Mouse (Mus musculus) liver, embryonic 15.5 days (tissue): Measurements from ENCODE around the gene Spesp1. TPM values are rescaled to one million over a fixed set of nuclear protein-coding genes. Genes with fewer than 3 reads are reported as not detected.
A peak's percentile ranks its signal among the peaks of the same experiment; 100 is the strongest.

Experiments used
- ATAC-seq: fragments of 200-750 bp; cut with Nextera tagmentation; 2 replicates; pipeline ENCODE4 v1.8.0; 2017; ENCODE audit warnings: moderate number of reproducible peaks, mild to moderate bottlenecking, moderate library complexity; ENCODE audit not compliant: insufficient read depth
- H3K27ac ChIP-seq: fragments of 300-500 bp; sonication (generic); replicated peaks from 2 replicates; pipeline ENCODE4 v1.5.1; 2015; ENCODE audit warnings: mild to moderate bottlenecking, inconsistent platforms
- H3K27me3 ChIP-seq: fragments of 300-500 bp; sonication (generic); 2 replicates; pipeline ENCODE4 v1.6.1; 2015; ENCODE audit warnings: mild to moderate bottlenecking, inconsistent platforms
- H3K36me3 ChIP-seq: fragments of 300-500 bp; sonication (generic); replicated peaks from 2 replicates; pipeline ENCODE4 v1.6.1; 2015; ENCODE audit warnings: moderate library complexity, mild to moderate bottlenecking, inconsistent platforms
- H3K4me1 ChIP-seq: fragments of 300-500 bp; sonication (generic); replicated peaks from 2 replicates; pipeline ENCODE4 v1.6.1; 2015; ENCODE audit warnings: inconsistent platforms
- H3K4me2 ChIP-seq: fragments of 300-500 bp; sonication (generic); 2 replicates; pipeline ENCODE4 v1.6.1; 2015; ENCODE audit warnings: moderate library complexity, mild to moderate bottlenecking, inconsistent platforms
- H3K4me3 ChIP-seq: fragments of 300-500 bp; sonication (generic); replicated peaks from 2 replicates; pipeline ENCODE4 v1.5.1; 2015; ENCODE audit warnings: mild to moderate bottlenecking, inconsistent platforms
- H3K9ac ChIP-seq: fragments of 300-500 bp; sonication (generic); 2 replicates; pipeline ENCODE4 v1.6.1; 2015; ENCODE audit warnings: moderate library complexity, mild to moderate bottlenecking, inconsistent platforms
- H3K9me3 ChIP-seq: fragments of 300-500 bp; sonication (generic); replicated peaks from 2 replicates; pipeline ENCODE4 v1.6.1; 2016; ENCODE audit warnings: inconsistent platforms
- WGBS: fragments of 180-500 bp; shearing (Covaris S2); methylation state at CpG from one replicate; pipeline ENCODE4 v1.1.7; 2015; ENCODE audit warnings: mixed read lengths; ENCODE audit not compliant: insufficient replicate concordance; 5-methylcytosine and 5-hydroxymethylcytosine counted together
- polyA plus RNA-seq: library from polyadenylated mRNA; unstranded; fragments of >200 nt; fragmentation: Nextera tagmentation; extraction: Ambion mirVana; gene quantifications from 2 replicates; pipeline ENCODE4 v1.2.1, GENCODE M21; 2015

The Spesp1 gene
- polyA plus RNA-seq, 1 experiment from 2014 or later: not detected

DNA sequence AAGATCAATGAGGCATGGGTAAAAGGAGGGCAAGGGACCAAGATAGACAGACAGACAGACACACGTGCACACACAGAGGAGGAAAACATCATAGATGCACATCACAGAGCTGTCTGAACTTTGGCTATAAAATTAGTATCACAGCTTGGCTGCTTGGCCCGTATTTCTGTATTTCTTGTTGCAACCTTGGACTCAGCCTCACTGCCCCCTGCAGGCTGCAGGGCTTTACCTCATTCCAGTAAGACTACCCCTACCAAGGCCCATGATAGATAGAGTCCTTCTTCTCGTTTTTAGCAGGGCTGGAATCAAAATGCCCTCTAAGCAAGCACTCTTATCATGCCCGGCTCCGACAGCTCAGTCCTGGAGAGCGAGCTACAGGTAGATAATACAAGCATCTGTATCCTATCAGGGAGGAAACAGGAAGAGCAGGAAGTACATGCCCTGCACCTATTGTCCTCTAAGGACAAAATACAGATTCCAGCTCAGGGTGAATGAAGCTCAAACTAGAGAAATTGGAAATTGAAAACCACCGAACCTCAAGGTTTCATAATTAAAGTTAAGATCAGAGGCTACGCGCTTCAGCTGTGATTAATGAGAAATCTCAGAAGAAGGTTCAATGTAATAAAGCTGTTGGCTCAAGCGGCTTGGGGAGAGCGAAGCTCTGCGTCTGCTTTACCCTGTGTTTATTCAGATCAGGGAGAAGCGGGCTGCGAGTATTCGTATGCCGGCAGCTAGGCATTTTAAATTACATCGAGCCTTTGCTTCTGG lies 36.2 kb downstream of the Spesp1 start:
- no peak overlapping the region for H3K4me2 ChIP-seq
- H3K9ac ChIP-seq: no peak overlapping the region
- H3K36me3 ChIP-seq: no peaks in the 10 kb centered on the region
- H3K9me3 ChIP-seq: no peaks in the 10 kb centered on the region
- no peaks in the 10 kb centered on the region for H3K27me3 ChIP-seq
- no peak overlapping the region for H3K4me3 ChIP-seq
- 48% methylated on average over 17 of the region's 17 CpGs for WGBS
- no peaks in the 10 kb centered on the region for H3K4me1 ChIP-seq
- H3K27ac ChIP-seq: no peak overlapping the region
- ATAC-seq: no peak

- no peaks in the 10 kb centered on the region for H3K27me3 ChIP-seq
- no peaks in the 10 kb centered on the region for H3K4me1 ChIP-seq
- 0 out of 2 replicates have a peak overlapping the region, but pooled peaks have one; percentile 23 for H3K4me3 ChIP-seq
- WGBS: 35% methylated on average over 3 of the region's 3 CpGs
- H3K9ac ChIP-seq: no peak overlapping the region
- no peaks in the 10 kb centered on the region for H3K9me3 ChIP-seq
- H3K36me3 ChIP-seq: no peaks in the 10 kb centered on the region
- 0 out of 2 replicates have a peak, but pooled peaks have one; percentile 18 for ATAC-seq
- no peak overlapping the region for H3K27ac ChIP-seq
- H3K4me2 ChIP-seq: peak overlapping the region; percentile 36
These were observed 37.4 kb downstream of the Spesp1 start for GRCm38 (mm10) chr9:62244612-62245010.

DNA sequence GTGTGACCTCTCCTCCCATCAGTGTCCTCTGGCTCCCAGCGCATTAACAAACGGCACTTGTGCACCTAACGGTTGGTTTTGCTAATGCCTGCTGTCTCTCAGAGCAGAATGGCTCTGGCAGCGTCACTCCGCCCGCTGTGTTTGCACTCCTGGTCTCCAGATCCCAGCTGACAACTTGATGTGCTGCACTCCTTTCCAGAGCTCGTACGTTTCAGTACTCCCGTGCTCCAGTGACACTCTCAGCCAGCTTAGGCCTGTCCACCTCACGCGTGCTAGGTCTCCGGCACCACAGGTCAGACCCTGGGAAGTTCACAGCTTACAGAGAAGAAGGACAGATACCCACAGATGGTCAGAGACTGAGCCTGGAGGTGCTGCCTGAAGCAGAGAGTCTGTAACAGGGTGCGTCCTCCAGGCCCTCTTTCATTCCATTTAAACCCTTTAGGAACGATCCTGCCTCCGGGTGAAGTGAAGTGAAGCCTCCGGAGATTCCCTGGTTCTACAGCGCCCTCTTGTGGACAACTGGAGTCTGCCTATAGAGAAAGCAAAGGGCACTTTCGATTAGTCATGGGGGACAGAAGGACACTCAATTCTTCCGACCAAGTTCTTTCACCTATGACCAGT lies 37.9 kb downstream of the Spesp1 start:
- Histone ChIP-seq H3K27me3 (no peaks in the 10 kb centered on the region), H3K4me2 (peak overlapping the region; percentile 44), H3K4me3 (peak overlapping the region; percentile 23; the same call in 1 of the 2 replicates), H3K9me3 (no peaks in the 10 kb centered on the region), H3K36me3 (no peaks in the 10 kb centered on the region), H3K4me1 (no peaks in the 10 kb centered on the region), H3K9ac (no peak overlapping the region), H3K27ac (no peak overlapping the region)
- ATAC-seq: peak; percentile 47; the same call in 1 of the 2 replicates
- WGBS: 33% methylated on average over 19 of the region's 19 CpGs

DNA sequence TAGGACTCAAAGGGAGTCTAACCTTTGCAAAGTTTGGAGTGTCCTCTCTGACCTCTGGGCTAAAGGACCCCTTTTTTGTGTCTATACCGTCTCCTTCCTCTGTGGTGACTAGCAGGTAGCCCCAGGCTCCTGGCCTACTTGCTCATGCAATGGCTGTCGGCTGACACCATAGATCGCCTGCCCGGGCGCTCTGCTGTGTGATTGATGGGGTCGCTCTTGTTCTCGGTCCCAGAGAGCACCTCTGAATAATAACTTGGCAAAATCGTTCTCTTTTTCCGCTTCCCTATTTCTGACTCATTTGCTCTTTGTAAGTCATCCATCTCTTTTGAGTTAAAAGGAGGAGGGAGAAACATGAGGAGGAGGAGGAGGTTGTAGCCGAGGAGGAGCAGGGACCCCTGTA lies 42.0 kb downstream of the Spesp1 start:
- no peak overlapping the region for H3K4me2 ChIP-seq
- no peaks in the 10 kb centered on the region for H3K9me3 ChIP-seq
- no peak for ATAC-seq
- H3K9ac ChIP-seq: no peak overlapping the region
- H3K27ac ChIP-seq: no peak overlapping the region
- WGBS: 55% methylated on average over 10 of the region's 10 CpGs
- no peak overlapping the region for H3K4me3 ChIP-seq
- no peaks in the 10 kb centered on the region for H3K36me3 ChIP-seq
- no peaks in the 10 kb centered on the region for H3K27me3 ChIP-seq
- no peaks in the 10 kb centered on the region for H3K4me1 ChIP-seq

- 33% methylated on average over 9 of the region's 9 CpGs for WGBS
- ATAC-seq: no peak
- Histone ChIP-seq H3K27me3 (no peaks in the 10 kb centered on the region), H3K4me3 (no peak overlapping the region), H3K4me2 (no peak overlapping the region), H3K4me1 (no peaks in the 10 kb centered on the region), H3K27ac (no peak overlapping the region), H3K9ac (no peak overlapping the region), H3K36me3 (no peaks in the 10 kb centered on the region), H3K9me3 (no peaks in the 10 kb centered on the region)
These were observed 44.5 kb downstream of the Spesp1 start for GRCm38 (mm10) chr9:62237381-62237980.

GRCm38 (mm10) chr9:62235501-62235900 lies 46.5 kb downstream of the Spesp1 start:
- no peaks in the 10 kb centered on the region for H3K9me3 ChIP-seq
- no peaks in the 10 kb centered on the region for H3K36me3 ChIP-seq
- no peak overlapping the region for H3K27ac ChIP-seq
- 31% methylated on average over 2 of the region's 2 CpGs for WGBS
- no peak for ATAC-seq
- no peak overlapping the region for H3K9ac ChIP-seq
- no peaks in the 10 kb centered on the region for H3K27me3 ChIP-seq
- H3K4me3 ChIP-seq: no peak overlapping the region
- H3K4me2 ChIP-seq: no peak overlapping the region
- 0 out of 2 replicates have a peak, but pooled peaks cover 4% of the 10 kb centered on the region for H3K4me1 ChIP-seq

DNA sequence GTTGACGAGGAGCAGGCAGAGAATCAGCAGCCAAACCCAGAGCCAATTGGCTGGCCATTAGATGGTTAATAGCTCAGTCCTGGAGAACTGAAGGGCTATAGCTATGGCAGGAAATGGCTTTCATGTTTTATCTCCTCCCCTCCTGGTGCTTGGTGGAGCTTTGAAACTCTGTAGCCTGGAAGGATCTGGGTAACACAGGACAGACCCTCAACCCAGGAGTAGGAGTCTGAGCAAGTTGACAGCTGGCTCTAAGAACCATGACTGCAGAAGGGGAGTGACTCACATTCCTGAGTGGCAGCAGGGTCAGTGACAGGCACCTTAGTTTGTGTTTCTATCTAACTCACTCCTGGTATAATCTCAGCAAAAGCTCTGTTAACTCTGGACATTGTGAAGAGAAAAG lies 49.4 kb downstream of the Spesp1 start:
- Histone ChIP-seq H3K27ac (no peak overlapping the region), H3K4me3 (no peak overlapping the region), H3K36me3 (no peaks in the 10 kb centered on the region), H3K27me3 (no peaks in the 10 kb centered on the region), H3K9ac (no peak overlapping the region), H3K9me3 (no peaks in the 10 kb centered on the region), H3K4me2 (no peak overlapping the region), H3K4me1 (0 out of 2 replicates have a peak, but pooled peaks cover 4% of the 10 kb centered on the region)
- no peak for ATAC-seq
- WGBS: 48% methylated on average over 1 of the region's 1 CpGs

DNA sequence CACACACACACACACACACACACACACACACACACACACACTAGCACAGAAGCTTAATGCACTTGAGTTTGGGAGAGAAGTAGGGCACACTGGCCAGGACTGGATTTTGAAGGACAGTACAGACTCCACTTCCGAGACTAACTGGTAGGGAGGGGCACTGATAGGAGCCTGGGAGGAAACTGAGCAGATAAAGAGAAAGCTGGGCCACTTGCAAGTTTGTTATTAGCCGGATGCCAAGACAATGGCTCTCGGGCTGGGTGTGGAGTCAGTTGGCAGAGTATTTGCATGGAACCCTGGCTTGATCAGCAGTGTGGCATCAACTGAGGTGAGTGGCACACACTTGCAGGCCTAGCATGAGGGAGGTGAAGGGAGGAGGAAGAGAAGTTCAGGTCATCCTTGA lies 51.0 kb downstream of the Spesp1 start:
- Histone ChIP-seq H3K4me3 (no peak overlapping the region), H3K9ac (no peak overlapping the region), H3K9me3 (no peaks in the 10 kb centered on the region), H3K4me1 (0 out of 2 replicates have a peak, but pooled peaks cover 4% of the 10 kb centered on the region), H3K4me2 (no peak overlapping the region), H3K27ac (no peak overlapping the region), H3K27me3 (no peaks in the 10 kb centered on the region), H3K36me3 (no peaks in the 10 kb centered on the region)
- no peak for ATAC-seq
- 15% methylated on average over 3 of the region's 3 CpGs for WGBS

DNA sequence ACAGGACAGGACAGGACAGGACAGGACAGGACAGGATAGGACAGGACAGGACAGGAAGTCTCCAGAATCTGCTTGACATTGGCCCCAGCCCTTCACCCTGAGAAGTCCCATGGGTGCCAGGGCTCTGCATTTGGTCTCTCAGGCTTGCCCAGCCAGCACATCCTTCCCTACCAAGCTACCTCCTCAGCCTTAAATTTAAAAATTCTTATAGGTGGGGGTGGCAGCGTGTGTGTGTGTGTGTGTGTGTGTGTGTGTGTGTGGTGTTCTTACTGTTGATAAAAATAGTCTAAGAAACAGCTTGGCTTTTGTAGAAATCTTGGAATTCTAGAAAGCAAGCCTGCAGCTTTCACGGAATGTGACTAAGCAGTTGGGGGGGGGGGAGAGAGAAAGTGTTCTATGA lies 52.0 kb downstream of the Spesp1 start:
- H3K9ac ChIP-seq: no peak overlapping the region
- H3K4me1 ChIP-seq: 0 out of 2 replicates have a peak, but pooled peaks cover 4% of the 10 kb centered on the region
- H3K27ac ChIP-seq: no peak overlapping the region
- no peak overlapping the region for H3K4me3 ChIP-seq
- no peaks in the 10 kb centered on the region for H3K36me3 ChIP-seq
- no peaks in the 10 kb centered on the region for H3K27me3 ChIP-seq
- no peak overlapping the region for H3K4me2 ChIP-seq
- no peaks in the 10 kb centered on the region for H3K9me3 ChIP-seq
- no peak for ATAC-seq
- 53% methylated on average over 2 of the region's 2 CpGs for WGBS

- Histone ChIP-seq H3K27ac (no peak overlapping the region), H3K4me2 (no peak overlapping the region)
These were observed 59.5 kb downstream of the Spesp1 start for GRCm38 (mm10) chr9:62222481-62222880.

GRCm38 (mm10) chr9:62222029-62222428 lies 60.0 kb downstream of the Spesp1 start:
- ATAC-seq: no peak
- Histone ChIP-seq H3K4me1 (no peaks in the 10 kb centered on the region), H3K9me3 (no peaks in the 10 kb centered on the region), H3K36me3 (no peaks in the 10 kb centered on the region), H3K4me2 (no peak overlapping the region), H3K27ac (no peak overlapping the region), H3K27me3 (no peaks in the 10 kb centered on the region), H3K4me3 (no peak overlapping the region), H3K9ac (no peak overlapping the region)
- 63% methylated on average over 2 of the region's 2 CpGs for WGBS

More at GRCm38 (mm10) chr9:62222481-62222880, 59.5 kb downstream of the Spesp1 start:
- H3K36me3 ChIP-seq: no peaks in the 10 kb centered on the region
- H3K4me3 ChIP-seq: no peak overlapping the region
- no peaks in the 10 kb centered on the region for H3K4me1 ChIP-seq
- no peaks in the 10 kb centered on the region for H3K9me3 ChIP-seq
- WGBS: 21% methylated on average over 10 of the region's 10 CpGs
- no peak for ATAC-seq
- H3K27me3 ChIP-seq: no peaks in the 10 kb centered on the region
- H3K9ac ChIP-seq: no peak overlapping the region
